Mouse (Mus musculus) CH12F3 (cell line): Measurements from ENCODE around the gene Bola1.
"Not testable (repeated sequence)": the region's sequence is repeated elsewhere in the genome, so short reads cannot be mapped to it uniquely, and the experiment has no call there.

Source experiments
- in situ Hi-C: fragments of 300-500 bp; cut with MboI; formaldehyde crosslinking; loops from 2 replicates; pipeline ENCODE4 v1.14.3; 2020; ENCODE audit warnings: low sequenced_read_pairs

Gene Bola1

GRCm38 (mm10) chr3:96181510-96182381, 37.8 kb downstream of the Bola1 start:
- in situ Hi-C loops, result no loop called here

GRCm38 (mm10) chr3:96180727-96181477, 38.6 kb downstream of the Bola1 start, which contains the start of gene Sv2a:
Gene Sv2a (plus strand): TSS chr3:96181151.
- in situ Hi-C loops, result no loop called here

- in situ Hi-C loops, result no loop called here
Measured at GRCm38 (mm10) chr3:96179531-96179930, 40.0 kb downstream of the Bola1 start.

GRCm38 (mm10) chr3:96178902-96179301, 40.6 kb downstream of the Bola1 start:
- in situ Hi-C loops, result no loop called here

- in situ Hi-C loops, result no loop called here
Measured at GRCm38 (mm10) chr3:96178427-96178826, 41.1 kb downstream of the Bola1 start.

- in situ Hi-C loops, result no loop called here
Measured at GRCm38 (mm10) chr3:96175251-96175650, 44.3 kb downstream of the Bola1 start.

GRCm38 (mm10) chr3:96174042-96174441, 45.5 kb downstream of the Bola1 start:
- in situ Hi-C loops, result not testable (repeated sequence)

- in situ Hi-C loops, result no loop called here
Measured at GRCm38 (mm10) chr3:96173185-96173584, 46.3 kb downstream of the Bola1 start.

GRCm38 (mm10) chr3:96172197-96173178, 47.0 kb downstream of the Bola1 start, which contains the start of gene Sf3b4:
Gene Sf3b4 (plus strand): TSS chr3:96172332.
- in situ Hi-C loops, result no loop called here

GRCm38 (mm10) chr3:96171583-96172196, 47.8 kb downstream of the Bola1 start:
- in situ Hi-C loops, result no loop called here

- in situ Hi-C loops, result no loop called here
Measured at GRCm38 (mm10) chr3:96170976-96171545, 48.4 kb downstream of the Bola1 start.

- in situ Hi-C loops, result no loop called here
Measured at GRCm38 (mm10) chr3:96170276-96170675, 49.2 kb downstream of the Bola1 start.

GRCm38 (mm10) chr3:96168466-96169158, 50.9 kb downstream of the Bola1 start:
- in situ Hi-C loops, result no loop called here

- in situ Hi-C loops, result no loop called here
Measured at GRCm38 (mm10) chr3:96163040-96163439, 56.5 kb downstream of the Bola1 start.

GRCm38 (mm10) chr3:96161869-96162840, 57.4 kb downstream of the Bola1 start, which contains the start of gene Mtmr11:
Gene Mtmr11 (plus strand): TSS chr3:96162004.
- in situ Hi-C loops, result no loop called here

- in situ Hi-C loops, result no loop called here
Measured at GRCm38 (mm10) chr3:96160803-96161516, 58.5 kb downstream of the Bola1 start.

GRCm38 (mm10) chr3:96160222-96160802, 59.2 kb downstream of the Bola1 start:
- in situ Hi-C loops, result no loop called here
